Mouse (Mus musculus): ENCODE measurements around the gene Cux2.

- TF ChIP-seq RAD21 (IDR thresholded peaks at IDR 0.05; ENCODE audit: low read depth, low read length) (no peak), CTCF (IDR thresholded peaks at IDR 0.05 in 2 of 3, conservative IDR thresholded peaks at IDR 0.05 in 1 of 3; ENCODE audit: control insufficient read depth in 1 of 3, insufficient read depth in 1 of 3, low read depth in 2 of 3, low read length in 3 of 3, poor library complexity in 1 of 3, severe bottlenecking in 1 of 3) (no peak), MEF2A (IDR thresholded peaks at IDR 0.05; ENCODE audit: extremely low read depth, insufficient replicate concordance, low read depth, low read length, poor library complexity, severe bottlenecking) (no peak), ZMIZ1 (IDR thresholded peaks at IDR 0.05; ENCODE audit: low read depth, low read length) (no peak), SMC3 (IDR thresholded peaks at IDR 0.05; ENCODE audit: low read depth, low read length) (no peak), USF1 (IDR thresholded peaks at IDR 0.05; ENCODE audit: low read depth, low read length) (no peak), POLR2A (IDR thresholded peaks at IDR 0.05; ENCODE audit: control insufficient read depth in 1 of 2, insufficient read depth in 1 of 2, low read depth in 1 of 2, low read length in 2 of 2, poor library complexity in 1 of 2) (no peak)
Measured at GRCm38 (mm10) chr5:122030640-122031039, 19.3 kb downstream of the Cux2 start.
